Mouse (Mus musculus) heart, embryonic 16.5 days (tissue): ENCODE data around the gene Stim2. TPM values are rescaled to one million over a fixed set of nuclear protein-coding genes. Genes with fewer than 3 reads are reported as not detected.

Source experiments
- ATAC-seq: fragments of 200-750 bp; cut with Nextera tagmentation; replicated peaks from 2 replicates; pipeline ENCODE4 v1.8.0; 2017; ENCODE audit warnings: moderate number of reproducible peaks; ENCODE audit not compliant: insufficient read depth, low FRiP score; ENCODE audit errors: extremely low read depth
- H3K27ac ChIP-seq: fragments of 300-500 bp; sonication (generic); 2 replicates; pipeline ENCODE4 v1.5.1; 2014; ENCODE audit warnings: mild to moderate bottlenecking, low read length, control low read depth, moderate library complexity
- H3K27me3 ChIP-seq: fragments of 300-500 bp; sonication (generic); 2 replicates; pipeline ENCODE4 v1.6.1; 2014; ENCODE audit warnings: low read length, mixed read lengths; ENCODE audit not compliant: control insufficient read depth, insufficient read depth
- H3K36me3 ChIP-seq: fragments of 300-500 bp; sonication (generic); 2 replicates; pipeline ENCODE4 v1.6.1; 2014; ENCODE audit not compliant: control insufficient read depth, insufficient read depth
- H3K4me1 ChIP-seq: fragments of 300-500 bp; sonication (generic); 2 replicates; pipeline ENCODE4 v1.6.1; 2014; ENCODE audit warnings: low read length, mixed read lengths; ENCODE audit not compliant: control insufficient read depth, insufficient read depth
- H3K4me2 ChIP-seq: fragments of 300-500 bp; sonication (generic); 2 replicates; pipeline ENCODE4 v1.6.1; 2014; ENCODE audit warnings: low read depth, mild to moderate bottlenecking, control low read depth, low read length
- H3K4me3 ChIP-seq: fragments of 300-500 bp; sonication (generic); 2 replicates; pipeline ENCODE4 v1.5.1; 2014; ENCODE audit warnings: mild to moderate bottlenecking, control low read depth, low read length
- H3K9ac ChIP-seq: fragments of 300-500 bp; sonication (generic); 2 replicates; pipeline ENCODE4 v1.6.1; 2014; ENCODE audit warnings: low read length, control low read depth
- H3K9me3 ChIP-seq: fragments of 300-500 bp; sonication (generic); replicated peaks from 2 replicates; pipeline ENCODE4 v1.6.1; 2016; ENCODE audit warnings: low read length; ENCODE audit not compliant: control insufficient read depth
- WGBS: fragments of 180-500 bp; shearing (Covaris S2); extraction: QIAGEN DNeasy Blood & Tissue Kit; methylation state at CpG from one replicate; pipeline ENCODE4 v1.1.7; 2014; 5-methylcytosine and 5-hydroxymethylcytosine counted together
- polyA plus RNA-seq: library from polyadenylated mRNA; unstranded; fragments of >200 nt; fragmentation: Nextera tagmentation; extraction: Ambion mirVana; gene quantifications from 2 replicates; pipeline ENCODE4 v1.2.1, GENCODE M21; 2015

The Stim2 gene
- polyA plus RNA-seq, 1 experiment from 2014 or later = 7.8 TPM

- ATAC-seq = peak; percentile 60
- Histone ChIP-seq H3K4me3 (no peak overlapping the region), H3K4me1 (peaks cover 19% of the 10 kb centered on the region), H3K36me3 (no peaks in the 10 kb centered on the region), H3K9ac (no peak overlapping the region), H3K27ac (peak overlapping the region; percentile 38), H3K9me3 (no peaks in the 10 kb centered on the region), H3K27me3 (no peaks in the 10 kb centered on the region), H3K4me2 (no peak overlapping the region)
- WGBS = 33% methylated on average over 3 of the region's 3 CpGs
Measured at GRCm38 (mm10) chr5:54100916-54101315, 102.6 kb downstream of the Stim2 start.

- Histone ChIP-seq H3K9me3 (no peaks in the 10 kb centered on the region), H3K27ac (peak overlapping the region; percentile 30), H3K4me3 (no peak overlapping the region), H3K4me2 (no peak overlapping the region), H3K4me1 (peaks cover 15% of the 10 kb centered on the region), H3K9ac (no peak overlapping the region), H3K27me3 (no peaks in the 10 kb centered on the region), H3K36me3 (no peaks in the 10 kb centered on the region)
- WGBS = 33% methylated on average over 5 of the region's 5 CpGs
- ATAC-seq = no peak
Measured at GRCm38 (mm10) chr5:54101318-54101717, 103.0 kb downstream of the Stim2 start.

- Histone ChIP-seq H3K27ac (no peak overlapping the region; the same call in 1 of the 2 replicates), H3K9ac (no peak overlapping the region), H3K36me3 (no peaks in the 10 kb centered on the region), H3K4me1 (peaks cover 15% of the 10 kb centered on the region), H3K4me2 (no peak overlapping the region), H3K4me3 (no peak overlapping the region), H3K27me3 (no peaks in the 10 kb centered on the region), H3K9me3 (no peaks in the 10 kb centered on the region)
- no peak for ATAC-seq
- WGBS = 64% methylated on average over 1 of the region's 1 CpGs
Measured at GRCm38 (mm10) chr5:54101960-54102359, 103.7 kb downstream of the Stim2 start.

- peaks cover 9% of the 10 kb centered on the region; the same call in 1 of the 2 replicates for H3K4me1 ChIP-seq
- no peaks in the 10 kb centered on the region for H3K9me3 ChIP-seq
- WGBS = 88% methylated on average over 4 of the region's 4 CpGs
- no peak for ATAC-seq
- no peaks in the 10 kb centered on the region for H3K27me3 ChIP-seq
- no peak overlapping the region for H3K27ac ChIP-seq
- no peaks in the 10 kb centered on the region; the same call in 1 of the 2 replicates for H3K36me3 ChIP-seq
- H3K9ac ChIP-seq = no peak overlapping the region
- H3K4me2 ChIP-seq = no peak overlapping the region
- no peak overlapping the region for H3K4me3 ChIP-seq
Measured at GRCm38 (mm10) chr5:54106669-54107068, 108.4 kb downstream of the Stim2 start.

- H3K9me3 ChIP-seq = no peaks in the 10 kb centered on the region
- H3K27me3 ChIP-seq = no peaks in the 10 kb centered on the region
- no peak; the same call in 1 of the 2 replicates for ATAC-seq
- no peaks in the 10 kb centered on the region; the same call in 1 of the 2 replicates for H3K36me3 ChIP-seq
- H3K9ac ChIP-seq = no peak overlapping the region
- no peak overlapping the region for H3K4me2 ChIP-seq
- H3K27ac ChIP-seq = no peak overlapping the region
- H3K4me3 ChIP-seq = no peak overlapping the region
- WGBS = 46% methylated on average over 6 of the region's 6 CpGs
- peaks cover 9% of the 10 kb centered on the region; the same call in 1 of the 2 replicates for H3K4me1 ChIP-seq
Measured at GRCm38 (mm10) chr5:54107069-54107468, 108.8 kb downstream of the Stim2 start.

- no peaks in the 10 kb centered on the region; the same call in 1 of the 2 replicates for H3K36me3 ChIP-seq
- H3K4me1 ChIP-seq = peaks cover 9% of the 10 kb centered on the region; the same call in 1 of the 2 replicates
- no peak overlapping the region for H3K4me3 ChIP-seq
- no peaks in the 10 kb centered on the region for H3K27me3 ChIP-seq
- 89% methylated on average over 5 of the region's 5 CpGs for WGBS
- H3K4me2 ChIP-seq = no peak overlapping the region
- no peak overlapping the region for H3K27ac ChIP-seq
- H3K9me3 ChIP-seq = no peaks in the 10 kb centered on the region
- H3K9ac ChIP-seq = no peak overlapping the region
- no peak for ATAC-seq
Measured at GRCm38 (mm10) chr5:54109096-54109495, 110.8 kb downstream of the Stim2 start.

GRCm38 (mm10) chr5:54110789-54111188 lies 112.5 kb downstream of the Stim2 start:
- Histone ChIP-seq H3K4me1 (peaks cover 2% of the 10 kb centered on the region; the same call in 1 of the 2 replicates), H3K27me3 (no peaks in the 10 kb centered on the region), H3K9ac (no peak overlapping the region), H3K4me3 (no peak overlapping the region), H3K4me2 (no peak overlapping the region), H3K36me3 (no peaks in the 10 kb centered on the region; the same call in 1 of the 2 replicates), H3K9me3 (no peaks in the 10 kb centered on the region), H3K27ac (no peak overlapping the region)
- 85% methylated on average over 11 of the region's 11 CpGs for WGBS
- no peak for ATAC-seq

- Histone ChIP-seq H3K27ac (no peak overlapping the region), H3K9me3 (no peaks in the 10 kb centered on the region), H3K27me3 (no peaks in the 10 kb centered on the region), H3K4me1 (no peaks in the 10 kb centered on the region), H3K4me2 (no peak overlapping the region), H3K4me3 (no peak overlapping the region), H3K36me3 (peaks cover 8% of the 10 kb centered on the region; the same call in 1 of the 2 replicates), H3K9ac (no peak overlapping the region)
- ATAC-seq = no peak
- WGBS = 19% methylated on average over 3 of the region's 3 CpGs
Measured at GRCm38 (mm10) chr5:54113284-54113683, 115.0 kb downstream of the Stim2 start.

- ATAC-seq = no peak
- H3K4me1 ChIP-seq = no peaks in the 10 kb centered on the region
- H3K4me2 ChIP-seq = no peak overlapping the region
- no peaks in the 10 kb centered on the region for H3K9me3 ChIP-seq
- H3K27me3 ChIP-seq = no peaks in the 10 kb centered on the region
- H3K4me3 ChIP-seq = no peak overlapping the region
- no peak overlapping the region for H3K27ac ChIP-seq
- H3K36me3 ChIP-seq = peaks cover 8% of the 10 kb centered on the region; the same call in 1 of the 2 replicates
- H3K9ac ChIP-seq = no peak overlapping the region
- 88% methylated on average over 10 of the region's 10 CpGs for WGBS
Measured at GRCm38 (mm10) chr5:54116538-54116937, 118.2 kb downstream of the Stim2 start.
